Mouse (Mus musculus) ES-E14 (cell line): ENCODE measurements around the gene Sptlc3. TPM values are rescaled to one million over a fixed set of nuclear protein-coding genes. Genes with fewer than 3 reads are reported as not detected.

Experiments used
- DNase-seq: peaks from one replicate; pipeline ENCODE4 v3.0.0-alpha.2; 2013; ENCODE audit warnings: low read depth, low spot score
- H3K27ac ChIP-seq: 2 replicates; pipeline ENCODE4 v1.5.1; 2012; ENCODE audit warnings: low read depth, mild to moderate bottlenecking, low read length, moderate library complexity, mixed read lengths; ENCODE audit not compliant: poor library complexity, insufficient read depth, severe bottlenecking
- H3K36me3 ChIP-seq: 2 replicates; pipeline ENCODE4 v1.6.1; 2012; ENCODE audit warnings: mild to moderate bottlenecking, low read length, moderate library complexity, mixed read lengths; ENCODE audit not compliant: control insufficient read depth, poor library complexity, insufficient read depth, severe bottlenecking
- H3K4me1 ChIP-seq, 2 experiments: fragments of 150-350 bp in 1 of 2; sonication (generic) in 1 of 2; 2 replicates each; pipeline ENCODE4 v1.6.1; 2012; ENCODE audit warnings: low read length in 2 of 2, mild to moderate bottlenecking in 1 of 2, mixed read lengths in 1 of 2; ENCODE audit not compliant: control insufficient read depth in 2 of 2, insufficient read depth in 2 of 2, poor library complexity in 1 of 2
- H3K4me3 ChIP-seq, 2 experiments: fragments of 150-350 bp in 1 of 2; sonication (generic) in 1 of 2; 2 replicates each; pipeline ENCODE4 v1.5.1; 2012; ENCODE audit warnings: low read length in 2 of 2, low read depth in 1 of 2, mild to moderate bottlenecking in 1 of 2, mixed read lengths in 1 of 2; ENCODE audit not compliant: insufficient read depth in 1 of 2, poor library complexity in 1 of 2, severe bottlenecking in 1 of 2
- H3K9ac ChIP-seq: 2 replicates; pipeline ENCODE4 v1.6.1; 2012; ENCODE audit warnings: low read depth, mild to moderate bottlenecking, low read length, mixed read lengths; ENCODE audit not compliant: poor library complexity, insufficient read depth, severe bottlenecking
- H3K9me3 ChIP-seq: fragments of 150-350 bp; sonication (generic); 2 replicates; pipeline ENCODE4 v1.6.1; 2012; ENCODE audit warnings: low read depth, mild to moderate bottlenecking, low read length; ENCODE audit not compliant: control insufficient read depth, insufficient read depth
- CHD2 ChIP-seq: IDR thresholded peaks from 2 replicates; pipeline ENCODE4 v1.6.1; 2014; ENCODE audit warnings: mild to moderate bottlenecking, low read depth, low read length, inconsistent platforms
- HCFC1 ChIP-seq: IDR thresholded peaks from 2 replicates; pipeline ENCODE4 v1.6.1; 2012; ENCODE audit warnings: low read length, inconsistent platforms, borderline replicate concordance; ENCODE audit not compliant: insufficient read depth
- MAFK ChIP-seq: IDR thresholded peaks from 2 replicates; pipeline ENCODE4 v1.6.1; 2014; ENCODE audit warnings: mild to moderate bottlenecking, low read depth, low read length, inconsistent platforms; ENCODE audit not compliant: insufficient read depth
- ZC3H11A ChIP-seq: IDR thresholded peaks from 2 replicates; pipeline ENCODE4 v1.6.1; 2012; ENCODE audit warnings: low read depth, mild to moderate bottlenecking, inconsistent platforms, low read length, borderline replicate concordance
- ZNF384 ChIP-seq: IDR thresholded peaks from 2 replicates; pipeline ENCODE4 v1.6.1; 2012; ENCODE audit warnings: low read depth, low read length, inconsistent platforms
- in situ Hi-C, 2 experiments: fragments of 600-800 bp; cut with MboI; formaldehyde crosslinking; loops; one replicate each; pipeline ENCODE4 v1.15.1; 2025; ENCODE audit warnings: low sequenced_read_pairs in 2 of 2, inconsistent platforms in 1 of 2; ENCODE audit not compliant: unreplicated experiment in 2 of 2
- total RNA-seq: library from RNA; depleted of rRNA; stranded (reverse); fragments of 300-350 nt; gene quantifications from 2 replicates; pipeline ENCODE4 v1.2.3, GENCODE M21; 2012; rRNA removed

Sptlc3 gene
- total RNA-seq, result 0.13 TPM in 1 of 2 replicates, not detected in the other

GRCm38 (mm10) chr2:139493836-139494235 is at the start of gene Sptlc3:
Sptlc3 (plus strand) TSS chr2:139493913.
- Histone ChIP-seq H3K27ac (no peak within 1 kb of the TSS), H3K9ac (no peak within 1 kb of the TSS), H3K4me1 (no peaks in the 10 kb centered on the region), H3K36me3 (no peaks in the 10 kb centered on the region), H3K9me3 (no peaks in the 10 kb centered on the region), H3K4me3 (no peak within 1 kb of the TSS)
- no peak for DNase-seq
- in situ Hi-C loops, result no loop called here
- TF ChIP-seq ZNF384 (no peak), ZC3H11A (no peak), CHD2 (no peak), HCFC1 (no peak)

DNA sequence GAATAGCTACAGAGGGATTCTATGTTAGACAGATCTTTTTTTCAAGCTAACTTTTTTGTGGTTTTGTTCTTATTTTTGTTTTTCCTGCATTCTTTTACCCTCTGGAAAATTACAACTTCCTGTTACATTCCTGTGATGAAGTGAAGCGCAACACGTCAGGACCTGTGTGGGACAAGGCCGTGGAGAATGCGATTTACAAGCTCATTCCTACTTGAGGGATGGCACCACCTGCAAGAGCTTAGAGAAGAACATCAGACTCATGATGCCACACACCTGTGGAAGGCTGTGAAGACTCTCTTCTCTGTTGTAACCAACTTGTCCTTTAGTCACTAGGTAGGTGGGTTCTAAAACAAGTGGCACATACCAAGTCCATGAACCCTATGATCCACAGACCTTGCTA is 26.0 kb upstream of the Sptlc3 start:
- H3K27ac ChIP-seq, result no peak overlapping the region
- in situ Hi-C loops, result no loop called here
- DNase-seq, result no peak
- H3K9ac ChIP-seq, result no peak overlapping the region
- H3K4me1 ChIP-seq, result no peaks in the 10 kb centered on the region
- no peak for TF ChIP-seq ZC3H11A
- no peak for TF ChIP-seq ZNF384
- TF ChIP-seq MAFK, result no peak
- no peak for TF ChIP-seq HCFC1
- TF ChIP-seq CHD2, result no peak
- H3K9me3 ChIP-seq, result no peaks in the 10 kb centered on the region
- no peak overlapping the region for H3K4me3 ChIP-seq
- no peaks in the 10 kb centered on the region for H3K36me3 ChIP-seq

- H3K27ac ChIP-seq, result no peak overlapping the region
- TF ChIP-seq MAFK (no peak), HCFC1 (no peak), CHD2 (no peak), ZC3H11A (no peak), ZNF384 (no peak)
- H3K9me3 ChIP-seq, result no peaks in the 10 kb centered on the region
- no peak overlapping the region for H3K9ac ChIP-seq
- DNase-seq, result no peak
- H3K4me3 ChIP-seq, result no peak overlapping the region
- no peaks in the 10 kb centered on the region for H3K4me1 ChIP-seq
- in situ Hi-C loops, result no loop called here
- H3K36me3 ChIP-seq, result no peaks in the 10 kb centered on the region
Observed at GRCm38 (mm10) chr2:139488708-139489107, 5.0 kb upstream of the Sptlc3 start.

- DNase-seq, result peak; percentile 11
- Histone ChIP-seq H3K36me3 (no peaks in the 10 kb centered on the region), H3K4me3 (no peak overlapping the region), H3K9ac (no peak overlapping the region), H3K4me1 (no peaks in the 10 kb centered on the region), H3K27ac (no peak overlapping the region), H3K9me3 (no peaks in the 10 kb centered on the region)
- in situ Hi-C loops, result no loop called here
- TF ChIP-seq CHD2, result no peak
- no peak for TF ChIP-seq MAFK
- no peak for TF ChIP-seq ZC3H11A
- no peak for TF ChIP-seq HCFC1
- TF ChIP-seq ZNF384, result no peak
Observed at GRCm38 (mm10) chr2:139494629-139495028, 916 bp downstream of the Sptlc3 start.

DNA sequence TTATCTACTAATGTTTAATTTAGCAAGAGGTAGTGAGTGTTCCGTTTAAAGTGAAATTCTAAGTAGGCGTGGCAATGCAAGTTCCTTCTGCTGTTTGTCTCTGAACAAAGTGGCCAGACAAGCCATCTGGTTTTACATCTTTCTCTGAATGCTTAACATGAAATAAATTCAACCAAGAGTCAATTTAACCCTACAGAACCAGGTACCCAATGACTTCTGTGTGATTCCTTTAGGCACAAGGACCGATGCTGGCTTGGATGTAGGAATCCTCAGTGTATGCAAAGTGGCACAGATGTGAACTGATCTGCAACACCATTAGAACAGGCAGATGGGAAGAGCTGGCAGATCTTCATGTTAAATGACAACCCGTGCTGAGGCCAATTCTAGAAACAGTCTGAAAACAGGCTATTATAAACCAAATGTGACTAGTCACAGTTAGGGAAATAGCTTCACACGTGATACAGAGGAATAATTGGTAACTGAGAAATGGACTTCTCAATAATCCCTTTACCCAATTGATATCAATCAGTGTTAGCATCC is 68.3 kb downstream of the Sptlc3 start:
- H3K9ac ChIP-seq, result no peak overlapping the region
- in situ Hi-C loops, result no loop called here
- no peak overlapping the region for H3K4me3 ChIP-seq
- no peaks in the 10 kb centered on the region for H3K36me3 ChIP-seq
- no peaks in the 10 kb centered on the region for H3K4me1 ChIP-seq
- no peak overlapping the region for H3K27ac ChIP-seq
- H3K9me3 ChIP-seq, result no peaks in the 10 kb centered on the region
- no peak for DNase-seq
- no peak for TF ChIP-seq ZNF384
- no peak for TF ChIP-seq MAFK
- no peak for TF ChIP-seq HCFC1
- TF ChIP-seq CHD2, result no peak
- TF ChIP-seq ZC3H11A, result no peak
